Mouse (Mus musculus) CH12.LX (cell line): ENCODE data around the gene Cyp24a1. TPM values are rescaled to one million over a fixed set of nuclear protein-coding genes. Genes with fewer than 3 reads are reported as not detected.

Source experiments
- DNase-seq: peaks from one replicate; pipeline ENCODE4 v3.0.0-alpha.2; 2013; ENCODE audit errors: extremely low read depth
- H3K27ac ChIP-seq: 2 replicates; pipeline ENCODE4 v1.5.1; 2012; ENCODE audit warnings: low read depth, mild to moderate bottlenecking, control low read depth, moderate library complexity; ENCODE audit not compliant: insufficient read depth
- H3K27me3 ChIP-seq: replicated peaks from 2 replicates; pipeline ENCODE3; 2012; ENCODE audit warnings: inconsistent platforms
- H3K36me3 ChIP-seq, 2 experiments: replicated peaks in 1 of 2; 2 replicates each; pipeline versions ENCODE3 to v1.6.1; 2012; ENCODE audit warnings: inconsistent platforms in 1 of 2, low read length in 1 of 2, mild to moderate bottlenecking in 1 of 2, mixed read lengths in 1 of 2, moderate library complexity in 1 of 2; ENCODE audit not compliant: control insufficient read depth in 1 of 2, insufficient read depth in 1 of 2
- H3K4me1 ChIP-seq, 2 experiments: 2 replicates each; pipeline ENCODE4 v1.6.1; 2012; ENCODE audit warnings: inconsistent platforms in 1 of 2, moderate library complexity in 1 of 2; ENCODE audit not compliant: insufficient read depth in 2 of 2, control insufficient read depth in 1 of 2
- H3K4me2 ChIP-seq: 2 replicates; pipeline ENCODE4 v1.6.1; 2012; ENCODE audit warnings: low read depth, mild to moderate bottlenecking, control low read depth; ENCODE audit not compliant: poor library complexity, insufficient read depth, severe bottlenecking
- H3K4me3 ChIP-seq, 3 experiments: fragments of 150-350 bp in 1 of 3; sonication (generic) in 1 of 3; replicated peaks in 1 of 3; 2 replicates each; pipeline versions ENCODE3 to v1.5.1; 2011 to 2012; ENCODE audit warnings: low read depth in 2 of 3, low read length in 2 of 3, mild to moderate bottlenecking in 2 of 3, moderate library complexity in 2 of 3, control low read depth in 1 of 3, improper control_type of control experiment in 1 of 3, inconsistent platforms in 1 of 3, mixed read lengths in 1 of 3; ENCODE audit not compliant: poor library complexity in 1 of 3
- H3K79me2 ChIP-seq: replicated peaks from 2 replicates; pipeline ENCODE4 v1.6.1; 2012; ENCODE audit warnings: mild to moderate bottlenecking, moderate library complexity; ENCODE audit not compliant: control insufficient read depth, poor library complexity, insufficient read depth, severe bottlenecking; ENCODE audit errors: extremely low read depth
- H3K9ac ChIP-seq: 2 replicates; pipeline ENCODE4 v1.6.1; 2012; ENCODE audit warnings: low read depth, mild to moderate bottlenecking, control low read depth, moderate library complexity; ENCODE audit not compliant: insufficient read depth
- H3K9me3 ChIP-seq: replicated peaks from 2 replicates; pipeline ENCODE3; 2012; ENCODE audit warnings: low read length, inconsistent platforms, mixed read lengths
- BHLHE40 ChIP-seq: IDR thresholded peaks from 2 replicates; pipeline ENCODE4 v1.6.1; 2011; ENCODE audit warnings: mild to moderate bottlenecking, low read depth, low read length, improper control_type of control experiment
- CHD2 ChIP-seq: IDR thresholded peaks from 2 replicates; pipeline ENCODE4 v1.6.1; 2011; ENCODE audit warnings: low read length, improper control_type of control experiment
- CTCF ChIP-seq, 2 experiments: IDR thresholded peaks in 1 of 2; conservative IDR thresholded peaks in 1 of 2; 2 replicates each; pipeline ENCODE4 v1.5.1; 2011 to 2012; ENCODE audit warnings: low read depth in 2 of 2, low read length in 2 of 2, improper control_type of control experiment in 1 of 2, inconsistent platforms in 1 of 2, mild to moderate bottlenecking in 1 of 2, moderate library complexity in 1 of 2
- ELF1 ChIP-seq: IDR thresholded peaks from 2 replicates; pipeline ENCODE4 v1.6.1; 2014; ENCODE audit warnings: low read depth, mild to moderate bottlenecking, inconsistent platforms, low read length, improper control_type of control experiment
- EP300 ChIP-seq: IDR thresholded peaks from 2 replicates; pipeline ENCODE4 v1.6.1; 2011; ENCODE audit warnings: low read length, improper control_type of control experiment
- KAT2A ChIP-seq: IDR thresholded peaks from 2 replicates; pipeline ENCODE4 v1.6.1; 2012; ENCODE audit warnings: low read length, improper control_type of control experiment, inconsistent platforms; ENCODE audit not compliant: insufficient replicate concordance
- MAFK ChIP-seq: IDR thresholded peaks from 2 replicates; pipeline ENCODE4 v1.6.1; 2011; ENCODE audit warnings: low read length, improper control_type of control experiment; ENCODE audit not compliant: insufficient replicate concordance
- MEF2A ChIP-seq: IDR thresholded peaks from 2 replicates; pipeline ENCODE4 v1.6.1; 2014; ENCODE audit warnings: low read depth, mild to moderate bottlenecking, inconsistent platforms, low read length, improper control_type of control experiment, borderline replicate concordance
- MYC ChIP-seq: IDR thresholded peaks from 2 replicates; pipeline ENCODE4 v1.6.1; 2011; ENCODE audit warnings: low read depth, mild to moderate bottlenecking, improper control_type of control experiment, low read length
- POLR2AphosphoS2 ChIP-seq: IDR thresholded peaks from 2 replicates; pipeline ENCODE4 v1.6.1; 2011; ENCODE audit warnings: low read depth, low read length, improper control_type of control experiment
- RAD21 ChIP-seq: IDR thresholded peaks from 2 replicates; pipeline ENCODE4 v1.6.1; 2011; ENCODE audit warnings: low read depth, mild to moderate bottlenecking, low read length, improper control_type of control experiment, moderate library complexity
- SIN3A ChIP-seq: IDR thresholded peaks from 2 replicates; pipeline ENCODE4 v1.6.1; 2012; ENCODE audit warnings: low read length, improper control_type of control experiment, inconsistent platforms
- SMC3 ChIP-seq: IDR thresholded peaks from 2 replicates; pipeline ENCODE4 v1.6.1; 2011; ENCODE audit warnings: low read depth, low read length, improper control_type of control experiment
- TCF12 ChIP-seq: IDR thresholded peaks from 2 replicates; pipeline ENCODE4 v1.6.1; 2014; ENCODE audit warnings: low read depth, mild to moderate bottlenecking, inconsistent platforms, low read length, improper control_type of control experiment
- dilution Hi-C: fragments of 300-500 bp; cut with MboI; formaldehyde crosslinking; loops from 2 replicates; pipeline ENCODE4 v1.14.3; 2020; ENCODE audit warnings: low sequenced_read_pairs; ENCODE audit not compliant: extremely low pct_unique_long_range_greater_than_20kb, extremely low pct_ligation_motif_present
- in situ Hi-C: fragments of 300-500 bp; cut with MboI; formaldehyde crosslinking; loops from 3 replicates; pipeline ENCODE4 v1.14.3; 2019; ENCODE audit warnings: low sequenced_read_pairs, low pct_ligation_motif_present, low pct_unique_long_range_greater_than_20kb, mixed read lengths
- polyA plus RNA-seq: library from polyadenylated mRNA; unstranded; fragments of >175 nt; gene quantifications from 2 replicates; pipeline ENCODE4 v1.2.1, GENCODE M21; 2012; ENCODE audit warnings: low read depth; ENCODE audit not compliant: insufficient read length
- total RNA-seq, 2 experiments: library from RNA; depleted of rRNA; stranded (reverse); fragments of 300-350 nt in 1 of 2; fragments of >200 nt in 1 of 2; gene quantifications; 2 replicates each; pipeline ENCODE4 v1.2.3; 2012 to 2014

Gene Cyp24a1
- total and polyA plus RNA-seq, 3 experiments, result not detected

- DNase-seq, result no peak
- dilution Hi-C loops, result no loop called here
- H3K27ac ChIP-seq, result no peak overlapping the region
- H3K79me2 ChIP-seq, result no peaks in the 10 kb centered on the region
- H3K27me3 ChIP-seq, result no peaks in the 10 kb centered on the region
- TF ChIP-seq CHD2, result no peak
- no peak for TF ChIP-seq SIN3A
- no peak for TF ChIP-seq POLR2AphosphoS2
- no peak for TF ChIP-seq TCF12
- no peak for TF ChIP-seq MAFK
- TF ChIP-seq KAT2A, result no peak
- no peak for TF ChIP-seq ELF1
- TF ChIP-seq MEF2A, result no peak
- TF ChIP-seq BHLHE40, result no peak
- H3K4me2 ChIP-seq, result no peak overlapping the region
- in situ Hi-C loops, result loop anchor here (10.0 kb wide), 1 partner anchor 1687 kb away; no protein-coding TSS in a partner anchor
- H3K9me3 ChIP-seq, result peaks cover 39% of the 10 kb centered on the region
- no peak overlapping the region for H3K4me3 ChIP-seq
- H3K9ac ChIP-seq, result no peak overlapping the region
- H3K4me1 ChIP-seq, result no peaks in the 10 kb centered on the region
- no peaks in the 10 kb centered on the region for H3K36me3 ChIP-seq
Observed at GRCm38 (mm10) chr2:170528061-170528460, 31.1 kb upstream of the Cyp24a1 start.

- no peak overlapping the region for H3K9ac ChIP-seq
- dilution Hi-C loops, result no loop called here
- H3K9me3 ChIP-seq, result peaks cover 31% of the 10 kb centered on the region
- no peaks in the 10 kb centered on the region for H3K27me3 ChIP-seq
- H3K27ac ChIP-seq, result no peak overlapping the region
- no peaks in the 10 kb centered on the region for H3K4me1 ChIP-seq
- in situ Hi-C loops, result loop anchor here (10.0 kb wide), 1 partner anchor 1688 kb away; no protein-coding TSS in a partner anchor
- DNase-seq, result no peak
- H3K36me3 ChIP-seq, result no peaks in the 10 kb centered on the region
- H3K4me3 ChIP-seq, result no peak overlapping the region
- H3K4me2 ChIP-seq, result no peak overlapping the region
- no peak for TF ChIP-seq TCF12
- no peak for TF ChIP-seq EP300
- H3K79me2 ChIP-seq, result no peaks in the 10 kb centered on the region
Observed at GRCm38 (mm10) chr2:170526513-170526912, 29.6 kb upstream of the Cyp24a1 start.

- peaks cover 3% of the 10 kb centered on the region for H3K9me3 ChIP-seq
- H3K9ac ChIP-seq, result no peak overlapping the region
- peak; percentile 46 for DNase-seq
- H3K27me3 ChIP-seq, result no peaks in the 10 kb centered on the region
- H3K79me2 ChIP-seq, result no peaks in the 10 kb centered on the region
- peaks cover 37 to 41% of the 10 kb centered on the region in 2 experiments for H3K36me3 ChIP-seq
- no peak overlapping the region for H3K4me3 ChIP-seq
- dilution Hi-C loops (no loop called here), in situ Hi-C loops (loop anchor here (5.0 to 25.0 kb wide), 5 partner anchors 258 to 1694 kb away; partner anchors contain the start of gene Zfp64)
- no peaks in the 10 kb centered on the region for H3K4me1 ChIP-seq
- no peak overlapping the region for H3K27ac ChIP-seq
- TF ChIP-seq CTCF (conservative IDR thresholded peaks at IDR 0.05 in 1 of 2, IDR thresholded peaks at IDR 0.05 in 1 of 2; ENCODE audit: low read depth in 2 of 2, low read length in 2 of 2), result peak; percentile 5 to 80; a peak in 3 of 4 replicates
- TF ChIP-seq SMC3, result peak; percentile 63
- peak; percentile 64 for TF ChIP-seq RAD21
- TF ChIP-seq MYC, result no peak
- no peak overlapping the region for H3K4me2 ChIP-seq
Observed at GRCm38 (mm10) chr2:170520321-170520971, 23.5 kb upstream of the Cyp24a1 start.
